Mouse (Mus musculus) erythroblast, adult 5-6 weeks (primary cell): ENCODE measurements around the gene Calcr. TPM values are rescaled to one million over a fixed set of nuclear protein-coding genes. Genes with fewer than 3 reads are reported as not detected.
"Not testable (repeated sequence)": the region's sequence is repeated elsewhere in the genome, so short reads cannot be mapped to it uniquely, and the experiment has no call there.

Experiments
- ATAC-seq: replicated peaks from 2 replicates; pipeline ENCODE4 v1.8.0; 2016; ENCODE audit warnings: moderate number of reproducible peaks, mild to moderate bottlenecking, moderate TSS enrichment, inconsistent platforms; ENCODE audit not compliant: poor library complexity, low FRiP score, severe bottlenecking
- total RNA-seq, 2 experiments: library from RNA; stranded (forward) in 1 of 2; stranded (reverse) in 1 of 2; fragments of 150-400 nt in 1 of 2; fragments of 200-764, 138-1000 nt in 1 of 2; gene quantifications; 2 replicates each; pipeline versions ENCODE4 v1.2.3 to v1.2.4; 2015 to 2017; ENCODE audit warnings: low replicate concordance in 2 of 2

The Calcr gene
- total RNA-seq (2015; ENCODE audit: low replicate concordance) (not detected in 2 replicates), total RNA-seq (2017; ENCODE audit: low replicate concordance) (not detected in 2 replicates)

- no peak for ATAC-seq
Measured at GRCm38 (mm10) chr6:3764230-3764764, at the start of gene Calcr. Gene Calcr (minus strand): TSS chr6:3764714.

- no peak for ATAC-seq
Measured at GRCm38 (mm10) chr6:3767485-3767884, 3.0 kb upstream of the Calcr start.

GRCm38 (mm10) chr6:3763171-3763967 lies 1.1 kb downstream of the Calcr start:
- ATAC-seq: no peak

- no peak for ATAC-seq
Measured at GRCm38 (mm10) chr6:3751576-3751975, 12.9 kb downstream of the Calcr start.

GRCm38 (mm10) chr6:3749624-3750023 lies 14.9 kb downstream of the Calcr start:
- no peak for ATAC-seq

- no peak for ATAC-seq
Measured at GRCm38 (mm10) chr6:3745546-3745945, 19.0 kb downstream of the Calcr start.

GRCm38 (mm10) chr6:3741996-3742713 lies 22.4 kb downstream of the Calcr start:
- ATAC-seq: no peak

GRCm38 (mm10) chr6:3741296-3741695 lies 23.2 kb downstream of the Calcr start:
- ATAC-seq: no peak

GRCm38 (mm10) chr6:3730246-3730867 lies 34.2 kb downstream of the Calcr start:
- no peak for ATAC-seq

GRCm38 (mm10) chr6:3688087-3688642 lies 76.3 kb downstream of the Calcr start:
- no peak for ATAC-seq

GRCm38 (mm10) chr6:3678286-3678685 lies 86.2 kb downstream of the Calcr start:
- not testable (repeated sequence) for ATAC-seq

GRCm38 (mm10) chr6:3677806-3678205 lies 86.7 kb downstream of the Calcr start:
- no peak for ATAC-seq

GRCm38 (mm10) chr6:3671941-3672340 lies 92.6 kb downstream of the Calcr start:
- ATAC-seq: not testable (repeated sequence)

GRCm38 (mm10) chr6:3664147-3664716 lies 100.3 kb downstream of the Calcr start:
- no peak for ATAC-seq

- no peak for ATAC-seq
Measured at GRCm38 (mm10) chr6:3658405-3658804, 106.1 kb downstream of the Calcr start.

Other genes starting within 250 kb of the Calcr start
- not detected in 2 replicates for gene Tfpi2, start 224.2 kb upstream of the Calcr start, total RNA-seq (2015; ENCODE audit: low replicate concordance)
- not detected in 2 replicates for gene Tfpi2, start 224.2 kb upstream of the Calcr start, total RNA-seq (2017; ENCODE audit: low replicate concordance)
- gene Gngt1, start 229.1 kb upstream of the Calcr start, total RNA-seq (2015; ENCODE audit: low replicate concordance): not detected in 2 replicates
- not detected in 2 replicates for gene Gngt1, start 229.1 kb upstream of the Calcr start, total RNA-seq (2017; ENCODE audit: low replicate concordance)
- 1.2 TPM in 1 of 2 replicates, not detected in the other for gene Gng11, start 239.2 kb upstream of the Calcr start, total RNA-seq (2015; ENCODE audit: low replicate concordance)
- gene Gng11, start 239.2 kb upstream of the Calcr start, total RNA-seq (2017; ENCODE audit: low replicate concordance): 1.3 TPM in 1 of 2 replicates, not detected in the other